Mouse (Mus musculus) midbrain, embryonic 11.5 days (tissue): ENCODE data around the gene Pabpc5. TPM values are rescaled to one million over a fixed set of nuclear protein-coding genes. Genes with fewer than 3 reads are reported as not detected.

ENCODE experiments used
- ATAC-seq: fragments of 200-750 bp; cut with Nextera tagmentation; 2 replicates; pipeline ENCODE4 v1.8.0; 2017; ENCODE audit warnings: moderate TSS enrichment, moderate library complexity; ENCODE audit not compliant: low FRiP score
- DNase-seq: peaks from one replicate; pipeline ENCODE4 v3.0.0; 2015; ENCODE audit warnings: low spot score; ENCODE audit errors: missing footprints
- H3K27ac ChIP-seq: fragments of 300-500 bp; sonication (generic); 2 replicates; pipeline ENCODE4 v1.5.1; 2014; ENCODE audit warnings: low read depth, low read length
- H3K27me3 ChIP-seq: fragments of 300-500 bp; sonication (generic); 2 replicates; pipeline ENCODE4 v1.6.1; 2014; ENCODE audit warnings: mild to moderate bottlenecking, low read length, moderate library complexity, mixed read lengths; ENCODE audit not compliant: control insufficient read depth, insufficient read depth
- H3K36me3 ChIP-seq: fragments of 300-500 bp; sonication (generic); 2 replicates; pipeline ENCODE4 v1.6.1; 2014; ENCODE audit warnings: mild to moderate bottlenecking, low read length, moderate library complexity, mixed read lengths; ENCODE audit not compliant: control insufficient read depth, insufficient read depth
- H3K4me1 ChIP-seq: fragments of 300-500 bp; sonication (generic); 2 replicates; pipeline ENCODE4 v1.6.1; 2014; ENCODE audit warnings: low read length; ENCODE audit not compliant: control insufficient read depth, insufficient read depth
- H3K4me2 ChIP-seq: fragments of 300-500 bp; sonication (generic); 2 replicates; pipeline ENCODE4 v1.6.1; 2014; ENCODE audit warnings: mild to moderate bottlenecking, moderate library complexity
- H3K4me3 ChIP-seq: fragments of 300-500 bp; sonication (generic); 2 replicates; pipeline ENCODE4 v1.5.1; 2014; ENCODE audit warnings: low read depth, low read length
- H3K9ac ChIP-seq: fragments of 300-500 bp; sonication (generic); 2 replicates; pipeline ENCODE4 v1.6.1; 2014; ENCODE audit warnings: low read length
- H3K9me3 ChIP-seq: fragments of 300-500 bp; sonication (generic); 2 replicates; pipeline ENCODE4 v1.6.1; 2016; ENCODE audit warnings: low read length; ENCODE audit not compliant: control insufficient read depth
- WGBS: fragments of 180-500 bp; shearing (Covaris S2); extraction: QIAGEN DNeasy Blood & Tissue Kit; methylation state at CpG from one replicate; pipeline ENCODE4 v1.1.7; 2014; 5-methylcytosine and 5-hydroxymethylcytosine counted together
- polyA plus RNA-seq: library from polyadenylated mRNA; unstranded; fragments of >200 nt; fragmentation: Nextera tagmentation; extraction: Ambion mirVana; gene quantifications from 2 replicates; pipeline ENCODE4 v1.2.1, GENCODE M21; 2014

Pabpc5 gene
- 0.44 and 0.63 TPM in 2 replicates for polyA plus RNA-seq

GRCm38 (mm10) chrX:119927081-119927571 lies at the start of gene Pabpc5:
Gene Pabpc5, plus strand, starts transcription at chrX:119927196.
- H3K27me3 ChIP-seq, result no peaks in the 10 kb centered on the region
- H3K27ac ChIP-seq, result peak within 1 kb of the TSS; percentile 73
- ATAC-seq (peak; percentile 99), DNase-seq (peak; percentile 94)
- no peaks in the 10 kb centered on the region for H3K9me3 ChIP-seq
- peak within 1 kb of the TSS; percentile 28 for H3K4me3 ChIP-seq
- peak within 1 kb of the TSS; percentile 43 for H3K4me2 ChIP-seq
- peak within 1 kb of the TSS; percentile 53 for H3K9ac ChIP-seq
- no peaks in the 10 kb centered on the region for H3K4me1 ChIP-seq
- WGBS, result 6% methylated on average over 21 of the region's 21 CpGs
- no peaks in the 10 kb centered on the region for H3K36me3 ChIP-seq

- Histone ChIP-seq H3K4me2 (no peak overlapping the region), H3K9me3 (no peaks in the 10 kb centered on the region), H3K36me3 (no peaks in the 10 kb centered on the region), H3K4me3 (no peak overlapping the region), H3K4me1 (no peaks in the 10 kb centered on the region), H3K9ac (no peak overlapping the region), H3K27ac (no peak overlapping the region), H3K27me3 (no peaks in the 10 kb centered on the region)
- ATAC-seq (no peak), DNase-seq (no peak)
- 95% methylated on average over 3 of the region's 3 CpGs for WGBS
These were observed 39.9 kb upstream of the Pabpc5 start for GRCm38 (mm10) chrX:119886957-119887593.

GRCm38 (mm10) chrX:119888326-119888920 lies 38.6 kb upstream of the Pabpc5 start:
- WGBS, result 81% methylated on average over 6 of the region's 6 CpGs
- Histone ChIP-seq H3K9me3 (no peaks in the 10 kb centered on the region), H3K4me2 (no peak overlapping the region), H3K9ac (no peak overlapping the region), H3K27ac (no peak overlapping the region), H3K4me1 (no peaks in the 10 kb centered on the region), H3K4me3 (no peak overlapping the region), H3K27me3 (no peaks in the 10 kb centered on the region), H3K36me3 (no peaks in the 10 kb centered on the region)
- ATAC-seq (no peak), DNase-seq (no peak)

GRCm38 (mm10) chrX:119927852-119928251 lies 856 bp downstream of the Pabpc5 start:
- Histone ChIP-seq H3K9ac (no peak overlapping the region), H3K27me3 (no peaks in the 10 kb centered on the region), H3K9me3 (no peaks in the 10 kb centered on the region), H3K36me3 (no peaks in the 10 kb centered on the region), H3K4me2 (peak overlapping the region; percentile 43; the same call in 1 of the 2 replicates), H3K27ac (no peak overlapping the region), H3K4me3 (no peak overlapping the region), H3K4me1 (no peaks in the 10 kb centered on the region)
- DNase-seq, result no peak
- WGBS, result 65% methylated on average over 5 of the region's 5 CpGs
- peak; percentile 54; the same call in 1 of the 2 replicates for ATAC-seq
